Mouse (Mus musculus): ENCODE results near the gene Zmiz2.
"Not testable (repeated sequence)": the region's sequence is repeated elsewhere in the genome, so short reads cannot be mapped to it uniquely, and the experiment has no call there.

The Zmiz2 gene

DNA sequence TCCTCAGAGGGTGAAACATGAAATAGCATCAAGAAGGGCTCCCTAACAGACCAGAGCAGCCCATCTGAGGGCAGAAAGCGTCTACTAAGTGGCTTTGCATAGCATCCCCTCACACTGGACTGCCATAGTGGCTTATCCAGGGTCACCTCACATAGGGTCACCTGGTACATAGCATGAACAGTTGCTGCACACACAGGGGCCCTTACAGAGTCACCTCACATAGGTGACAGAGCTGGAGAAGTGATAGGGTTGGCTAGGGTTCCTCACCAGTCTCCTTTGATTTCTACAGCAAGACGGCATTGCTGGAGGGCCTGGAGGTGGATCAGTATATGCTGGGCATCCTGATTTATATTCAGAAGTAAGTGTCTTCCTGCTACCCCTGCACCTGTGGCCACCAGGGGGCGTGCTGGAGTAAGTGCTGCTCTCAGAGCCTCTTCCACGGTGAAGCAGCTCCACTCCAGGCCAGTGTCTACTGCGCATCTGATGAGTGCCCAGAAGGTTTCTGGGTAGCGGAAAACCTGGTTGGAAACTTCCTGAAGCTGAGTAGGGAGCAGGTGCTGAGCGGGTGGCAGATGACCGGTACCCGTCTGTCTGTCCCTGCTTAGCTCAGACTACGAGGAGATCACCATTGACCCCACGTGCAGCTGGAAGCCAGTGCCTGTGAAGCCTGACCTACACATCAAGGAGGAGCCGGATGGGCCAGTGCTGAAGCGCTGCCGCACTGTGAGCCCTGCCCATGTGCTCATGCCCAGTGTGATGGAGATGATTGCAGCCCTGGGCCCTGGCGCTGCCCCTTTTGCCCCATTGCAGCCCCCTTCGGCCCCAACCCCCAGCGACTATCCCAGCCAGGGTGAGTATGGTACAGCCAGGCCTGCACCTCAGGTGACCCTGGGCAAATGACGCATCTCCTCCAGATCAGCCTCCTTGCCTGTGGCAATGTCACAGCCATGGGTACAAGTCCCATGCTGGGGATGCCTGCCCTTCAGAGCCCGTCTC, 13.9 kb downstream of the Zmiz2 start:
- DNase-seq, result no peak

DNA sequence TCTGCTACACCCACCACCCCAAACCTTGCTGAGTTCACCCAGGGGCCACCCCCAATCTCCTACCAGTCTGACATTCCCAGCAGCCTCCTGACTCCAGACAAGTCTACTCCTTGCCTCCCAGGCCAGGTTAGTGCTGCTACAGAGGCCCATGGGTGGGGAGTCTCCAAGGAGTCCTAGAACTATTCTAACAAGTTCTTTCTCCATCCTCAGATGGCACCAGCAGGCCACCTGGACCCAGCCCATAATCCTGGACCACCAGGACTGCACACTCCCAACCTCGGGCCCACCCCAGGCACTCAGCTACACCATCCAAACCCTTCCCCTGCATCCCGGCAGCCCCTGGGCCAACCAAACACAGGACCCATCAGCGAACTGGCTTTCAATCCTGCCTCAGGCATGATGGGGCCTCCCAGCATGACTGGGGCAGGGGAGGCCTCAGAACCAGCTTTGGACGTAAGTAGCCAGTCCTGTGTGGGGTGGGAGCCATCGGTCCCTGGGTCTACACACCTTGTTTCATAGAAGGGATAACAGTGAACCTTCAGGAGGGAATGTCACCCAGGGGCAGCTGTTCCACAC, 15.0 kb downstream of the Zmiz2 start:
- DNase-seq, result no peak

GRCm38 (mm10) chr11:6404699-6405566, 16.1 kb downstream of the Zmiz2 start:
- no peak for DNase-seq

DNA sequence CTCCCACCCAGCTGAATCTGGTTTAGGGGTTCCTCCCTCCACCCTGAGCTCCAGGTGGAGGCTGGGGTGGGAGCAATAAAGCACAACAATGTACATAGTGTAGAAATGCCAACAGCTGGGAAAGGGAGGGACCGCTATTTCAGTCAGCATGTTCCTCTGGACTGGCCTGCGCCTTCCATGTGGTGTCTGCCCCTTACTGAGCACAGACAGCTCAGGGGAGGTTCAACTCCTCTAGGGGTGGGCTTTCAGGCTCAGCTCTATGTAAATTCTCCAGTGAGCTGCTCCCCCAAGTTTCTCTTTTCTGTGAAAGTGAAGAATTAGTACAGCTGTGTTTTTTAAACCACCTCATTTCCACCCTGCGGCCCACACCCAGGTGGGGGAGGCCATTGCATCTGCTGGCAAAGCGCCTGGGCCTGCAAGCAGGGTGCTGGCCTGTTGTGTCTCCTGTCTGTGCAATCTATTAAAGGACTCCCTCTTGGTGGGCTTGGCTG, 16.8 kb downstream of the Zmiz2 start:
- DNase-seq, result no peak

GRCm38 (mm10) chr11:6406251-6407161, 17.6 kb downstream of the Zmiz2 start:
- DNase-seq, result peak; percentile 80

DNA sequence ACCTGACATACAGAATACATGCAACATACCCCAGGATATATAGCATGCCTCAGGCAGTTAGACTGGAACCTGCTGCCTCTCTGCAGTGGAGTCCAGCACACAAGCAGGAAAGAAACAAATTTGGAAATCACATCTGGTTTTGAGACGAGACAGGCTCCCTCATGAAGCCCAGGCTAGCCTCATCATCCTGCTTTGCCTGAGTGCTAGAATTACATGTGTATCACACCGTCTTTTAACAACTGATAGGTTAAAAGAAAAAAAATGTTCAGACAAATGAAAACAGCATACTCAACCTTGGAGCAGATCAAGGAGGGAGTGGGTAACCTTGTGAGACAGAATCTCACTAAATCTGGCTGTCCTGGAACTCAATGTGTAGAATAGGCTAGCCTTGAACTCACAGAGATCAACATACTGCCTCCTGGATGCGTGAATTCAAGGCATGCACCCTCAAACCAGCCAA, 18.3 kb downstream of the Zmiz2 start:
- no peak for DNase-seq

GRCm38 (mm10) chr11:6410050-6410602, 21.3 kb downstream of the Zmiz2 start:
- no peak for DNase-seq

- DNase-seq, result not testable (repeated sequence)
These were observed 21.9 kb downstream of the Zmiz2 start for GRCm38 (mm10) chr11:6410755-6411154.

- DNase-seq, result peak; percentile 78
These were observed 22.8 kb downstream of the Zmiz2 start for GRCm38 (mm10) chr11:6411684-6412083.

DNA sequence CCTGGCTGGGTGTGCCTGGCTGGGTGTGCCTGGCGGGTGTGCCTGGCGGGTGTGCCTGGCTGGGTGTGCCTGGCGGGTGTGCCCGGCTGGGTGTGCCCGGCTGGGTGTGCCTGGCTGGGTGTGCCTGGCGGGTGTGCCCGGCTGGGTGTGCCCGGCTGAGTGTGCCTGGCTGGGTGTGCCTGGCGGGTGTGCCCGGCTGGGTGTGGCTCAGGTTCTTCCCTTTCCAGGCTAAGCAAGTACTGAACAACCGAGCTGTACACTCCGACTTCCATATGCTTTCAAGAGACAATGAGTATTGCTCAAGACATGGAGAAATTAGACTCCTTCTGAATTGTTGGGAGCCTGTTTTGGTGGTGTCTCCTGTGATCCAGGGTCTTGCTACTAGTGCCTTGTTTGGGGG, 24.4 kb downstream of the Zmiz2 start:
- DNase-seq, result no peak

- DNase-seq, result no peak
These were observed 26.1 kb downstream of the Zmiz2 start, which contains the start of gene Ppia for GRCm38 (mm10) chr11:6414751-6415550. TSS of gene Ppia (plus strand) at chr11:6415443.

DNA sequence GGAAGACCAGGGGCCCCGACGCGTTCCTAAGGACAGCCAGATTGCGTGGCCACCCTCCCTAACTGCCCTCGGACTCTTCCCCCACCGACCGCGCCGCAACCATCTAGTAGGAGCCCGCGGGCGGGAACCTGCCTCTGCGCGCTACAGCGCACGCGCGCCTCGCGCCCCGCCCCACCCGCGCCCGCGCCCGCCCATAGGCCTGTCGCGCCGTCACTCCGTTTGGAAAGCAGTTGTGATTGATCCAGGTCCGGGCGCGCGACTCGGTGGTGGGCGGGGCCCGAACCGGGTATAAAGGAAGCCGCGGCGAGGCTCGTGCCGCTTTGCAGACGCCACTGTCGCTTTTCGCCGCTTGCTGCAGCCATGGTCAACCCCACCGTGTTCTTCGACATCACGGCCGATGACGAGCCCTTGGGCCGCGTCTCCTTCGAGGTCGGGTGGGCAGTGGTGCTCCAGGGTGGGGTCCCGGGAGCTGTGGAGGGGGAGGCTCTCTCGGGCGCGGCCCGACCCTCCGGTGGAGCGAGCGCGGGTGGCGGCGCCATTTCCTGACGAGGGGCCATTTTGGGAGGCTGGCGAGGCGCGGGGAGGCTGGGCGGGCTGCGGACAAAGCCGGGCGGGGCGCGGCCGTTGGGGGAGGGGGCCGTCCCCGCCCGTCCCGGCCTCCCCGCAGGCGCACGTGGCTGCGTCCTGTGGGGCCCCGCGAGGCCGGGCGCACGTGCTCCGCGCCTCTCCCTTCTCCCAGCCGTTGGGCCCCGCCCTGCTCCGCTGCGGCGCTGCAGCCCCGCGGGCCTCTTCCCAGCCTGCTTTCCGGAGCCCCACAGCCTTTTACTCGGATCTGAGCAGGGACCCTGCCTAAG, 26.9 kb downstream of the Zmiz2 start:
- DNase-seq, result peak; percentile 98

DNA sequence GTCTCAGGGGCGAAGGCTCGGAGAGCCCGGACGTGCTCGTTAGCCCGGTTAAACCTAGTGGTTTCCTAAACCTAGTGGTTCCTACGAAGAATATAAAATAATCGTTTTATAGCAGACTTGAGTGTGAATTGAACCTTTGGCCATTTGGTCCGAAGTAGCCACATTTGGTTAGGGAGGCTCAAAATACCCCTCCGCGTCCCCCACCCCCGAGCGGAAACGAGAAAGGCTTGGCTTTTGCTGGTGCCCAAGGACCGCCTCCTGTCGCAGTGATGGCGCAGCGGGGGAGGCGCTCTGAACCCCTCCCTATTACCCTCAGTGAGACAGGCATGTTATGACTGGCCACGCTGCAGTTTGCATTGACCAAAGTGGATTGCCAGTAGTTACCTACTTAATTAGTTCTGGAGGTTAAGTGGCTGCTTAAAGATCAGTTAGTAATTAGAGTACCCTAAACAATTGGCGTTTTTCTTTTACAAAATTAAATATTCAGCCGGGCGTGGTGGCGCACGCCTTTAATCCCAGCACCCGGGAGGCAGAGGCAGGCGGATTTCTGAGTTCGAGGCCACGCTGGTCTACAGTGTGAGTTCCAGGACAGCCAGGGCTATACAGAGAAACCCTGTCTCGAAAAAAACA, 27.6 kb downstream of the Zmiz2 start:
- DNase-seq, result peak; percentile 87

GRCm38 (mm10) chr11:6417069-6417468, 28.2 kb downstream of the Zmiz2 start:
- DNase-seq, result no peak

- DNase-seq, result no peak
These were observed 28.6 kb downstream of the Zmiz2 start for GRCm38 (mm10) chr11:6417490-6417889.

DNA sequence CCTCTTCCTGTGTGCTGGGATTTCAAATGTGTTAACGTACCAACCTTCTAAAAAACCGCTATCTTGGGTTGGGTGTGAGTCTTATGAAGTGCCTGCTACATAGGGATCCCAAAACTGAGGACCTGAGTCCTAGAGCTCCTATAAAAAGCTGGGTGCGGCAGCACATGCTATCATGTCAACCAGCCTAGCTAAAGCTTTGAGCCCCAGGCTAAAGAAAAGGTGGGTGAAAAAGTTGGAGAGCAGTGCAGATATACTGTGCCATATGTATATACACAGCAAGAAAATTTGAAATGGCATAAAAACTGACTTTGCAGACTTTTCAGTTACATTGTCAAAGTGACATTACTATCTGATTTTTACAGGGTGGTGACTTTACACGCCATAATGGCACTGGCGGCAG, 29.9 kb downstream of the Zmiz2 start:
- DNase-seq, result no peak

GRCm38 (mm10) chr11:6419156-6419555, 30.3 kb downstream of the Zmiz2 start:
- DNase-seq, result not testable (repeated sequence)

- DNase-seq, result no peak
These were observed 31.4 kb downstream of the Zmiz2 start for GRCm38 (mm10) chr11:6420283-6420703.
